Mouse (Mus musculus): ENCODE results near the gene Atp5d. TPM values are rescaled to one million over a fixed set of nuclear protein-coding genes. Genes with fewer than 3 reads are reported as not detected.
A peak's percentile ranks its signal among the peaks of the same experiment; 100 is the strongest.

The Atp5d gene
- polyA plus RNA-seq, 1 experiment from 2014 or later = 391 TPM

DNA sequence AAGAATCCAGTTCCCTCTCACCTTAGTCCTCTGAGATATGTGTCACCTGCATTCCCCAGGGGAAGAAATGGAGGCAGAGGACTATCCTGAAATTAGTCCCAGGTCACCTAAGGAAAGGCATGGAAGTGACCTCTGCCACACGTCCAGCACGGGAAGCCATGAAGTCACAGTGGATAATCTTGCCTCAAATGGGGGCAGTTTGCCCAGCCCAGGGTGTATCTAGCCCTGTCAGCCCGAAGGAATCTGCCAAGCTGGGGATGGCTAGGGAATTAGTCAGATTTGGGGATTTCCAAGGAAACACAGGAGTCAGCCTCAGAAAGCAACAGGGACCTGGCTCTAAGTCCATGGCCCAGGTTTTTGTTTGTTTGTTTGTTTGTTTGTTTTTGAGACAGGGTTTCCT is 34.3 kb upstream of the Atp5d start:
- no peaks in the 10 kb centered on the region for H3K36me3 ChIP-seq
- no peak overlapping the region for H3K4me2 ChIP-seq (replicated peaks)
- no peaks in the 10 kb centered on the region for H3K27me3 ChIP-seq
- peaks cover 26% of the 10 kb centered on the region for H3K4me1 ChIP-seq (replicated peaks)
- no peak overlapping the region for H3K4me3 ChIP-seq (replicated peaks)
- H3K9me3 ChIP-seq = no peaks in the 10 kb centered on the region
- ATAC-seq = no peak
- no peak overlapping the region for H3K27ac ChIP-seq
- WGBS = 87% methylated on average over 3 of the region's 3 CpGs
- no peak overlapping the region for H3K9ac ChIP-seq (replicated peaks)

DNA sequence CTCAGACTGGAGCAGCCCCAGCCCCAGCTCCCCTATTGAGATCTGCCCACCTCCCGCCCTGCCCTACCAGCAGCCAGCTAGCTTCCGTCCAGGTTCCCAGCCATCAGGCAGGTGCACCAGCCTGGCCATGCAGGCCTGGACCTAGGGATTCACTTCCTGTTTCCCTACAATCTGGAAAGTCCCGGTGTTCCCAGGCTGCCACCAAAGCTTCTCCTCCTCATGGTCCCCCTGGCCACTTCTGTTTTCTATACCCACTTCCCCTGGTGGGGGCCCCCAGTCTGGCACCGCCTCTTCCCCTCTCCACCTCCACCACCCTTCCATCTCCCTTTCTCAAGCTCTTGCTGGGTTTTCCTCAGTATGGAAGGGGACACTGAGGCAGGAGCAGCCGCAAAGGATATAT is 33.0 kb upstream of the Atp5d start, which contains the start of gene Sbno2:
Gene Sbno2 (minus strand): TSS at position 112 of the 400 bp plus-strand sequence.
- Histone ChIP-seq H3K36me3 (no peaks in the 10 kb centered on the region), H3K9ac (replicated peaks) (no peak within 1 kb of the TSS), H3K27ac (no peak within 1 kb of the TSS), H3K27me3 (no peaks in the 10 kb centered on the region; the same call in 1 of the 2 replicates), H3K9me3 (no peaks in the 10 kb centered on the region), H3K4me1 (replicated peaks) (peaks cover 22% of the 10 kb centered on the region), H3K4me2 (replicated peaks) (no peak within 1 kb of the TSS), H3K4me3 (replicated peaks) (no peak within 1 kb of the TSS)
- ATAC-seq = no peak
- WGBS = 68% methylated on average over 5 of the region's 5 CpGs

- H3K9ac ChIP-seq (replicated peaks) = no peak overlapping the region
These were observed 32.5 kb upstream of the Atp5d start for GRCm38 (mm10) chr10:80105926-80106325.

DNA sequence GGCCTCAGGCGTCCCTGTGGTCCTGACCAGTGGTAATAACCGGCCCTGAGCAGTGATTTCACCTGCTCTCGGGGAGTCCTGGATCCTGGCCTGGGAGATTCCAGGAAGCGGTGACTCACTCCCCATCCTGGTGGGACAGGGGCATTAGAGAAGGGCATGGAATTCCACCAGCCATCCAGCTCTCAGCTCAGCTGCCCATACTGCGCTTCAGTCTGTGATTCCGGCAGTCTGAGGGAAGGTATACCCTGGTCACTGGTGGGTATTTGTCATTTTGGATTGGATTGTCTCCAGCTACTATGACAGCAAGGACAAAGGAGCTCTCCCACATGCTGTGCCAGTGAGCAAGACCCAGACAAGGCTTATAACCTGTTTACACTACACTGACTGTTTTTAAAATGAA is 30.8 kb upstream of the Atp5d start:
- Histone ChIP-seq H3K27ac (no peak overlapping the region), H3K4me3 (replicated peaks) (no peak overlapping the region), H3K4me2 (replicated peaks) (no peak overlapping the region), H3K9me3 (no peaks in the 10 kb centered on the region), H3K36me3 (no peaks in the 10 kb centered on the region), H3K4me1 (replicated peaks) (peaks cover 5% of the 10 kb centered on the region; the same call in 1 of the 2 replicates), H3K9ac (replicated peaks) (no peak overlapping the region; the same call in 1 of the 2 replicates), H3K27me3 (no peaks in the 10 kb centered on the region; the same call in 1 of the 2 replicates)
- 61% methylated on average over 6 of the region's 6 CpGs for WGBS
- no peak for ATAC-seq

More at GRCm38 (mm10) chr10:80105926-80106325, 32.5 kb upstream of the Atp5d start:
- Histone ChIP-seq H3K4me1 (replicated peaks) (peaks cover 17% of the 10 kb centered on the region), H3K27me3 (no peaks in the 10 kb centered on the region; the same call in 1 of the 2 replicates), H3K27ac (no peak overlapping the region), H3K4me2 (replicated peaks) (no peak overlapping the region), H3K4me3 (replicated peaks) (no peak overlapping the region), H3K9me3 (no peaks in the 10 kb centered on the region), H3K36me3 (no peaks in the 10 kb centered on the region)
- no peak for ATAC-seq
- WGBS = 67% methylated on average over 5 of the region's 5 CpGs

GRCm38 (mm10) chr10:80114341-80115284 is 23.8 kb upstream of the Atp5d start:
- 3% methylated on average over 27 of the region's 27 CpGs for WGBS
- peaks cover 11% of the 10 kb centered on the region for H3K36me3 ChIP-seq
- no peaks in the 10 kb centered on the region; the same call in 1 of the 2 replicates for H3K27me3 ChIP-seq
- H3K4me3 ChIP-seq (replicated peaks) = peak overlapping the region; percentile 91
- H3K9me3 ChIP-seq = no peaks in the 10 kb centered on the region
- peak overlapping the region; percentile 51 for H3K27ac ChIP-seq
- ATAC-seq = peak; percentile 46
- peaks cover 35% of the 10 kb centered on the region for H3K4me1 ChIP-seq (replicated peaks)
- H3K4me2 ChIP-seq (replicated peaks) = peak overlapping the region; percentile 55
- H3K9ac ChIP-seq (replicated peaks) = no peak overlapping the region

- Histone ChIP-seq H3K9ac (replicated peaks) (peak within 1 kb of the TSS; percentile 89), H3K27ac (peak within 1 kb of the TSS; percentile 79), H3K9me3 (no peaks in the 10 kb centered on the region), H3K27me3 (no peaks in the 10 kb centered on the region; the same call in 1 of the 2 replicates), H3K4me3 (replicated peaks) (peak within 1 kb of the TSS; percentile 91), H3K36me3 (peaks cover 19% of the 10 kb centered on the region), H3K4me1 (replicated peaks) (peaks cover 43% of the 10 kb centered on the region), H3K4me2 (replicated peaks) (peak within 1 kb of the TSS; percentile 73)
- peak; percentile 98 for ATAC-seq
- WGBS = under 1% methylated on average over 70 of the region's 70 CpGs
These were observed 23.0 kb upstream of the Atp5d start, which contains the start of gene Stk11 for GRCm38 (mm10) chr10:80115290-80115943. TSS of gene Stk11 (plus strand) at chr10:80115803.

DNA sequence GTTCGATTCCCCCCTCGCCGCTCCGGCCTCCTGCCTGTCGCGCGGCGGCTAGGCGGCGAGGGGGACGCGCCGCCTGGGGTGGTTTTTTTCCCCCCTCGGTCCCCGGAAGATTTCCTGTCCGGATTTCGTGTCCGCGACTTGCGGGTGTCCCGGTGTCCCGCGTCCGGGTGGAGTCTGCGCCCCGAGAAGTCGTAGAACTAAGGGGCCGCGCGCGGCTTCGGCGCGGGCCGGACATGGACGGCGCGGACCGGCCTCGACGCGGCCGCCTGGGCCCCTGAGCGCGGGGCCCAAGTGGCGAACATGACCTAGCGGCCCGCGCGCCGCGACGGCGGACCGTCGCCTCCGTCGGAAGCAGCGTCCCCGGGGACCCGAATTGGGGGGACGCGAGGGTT is 22.5 kb upstream of the Atp5d start:
- no peak for ATAC-seq
- H3K4me3 ChIP-seq (replicated peaks) = peak overlapping the region; percentile 91
- peaks cover 23% of the 10 kb centered on the region for H3K36me3 ChIP-seq
- H3K4me2 ChIP-seq (replicated peaks) = peak overlapping the region; percentile 73
- H3K4me1 ChIP-seq (replicated peaks) = peaks cover 44% of the 10 kb centered on the region
- H3K27ac ChIP-seq = peak overlapping the region; percentile 79
- no peaks in the 10 kb centered on the region for H3K9me3 ChIP-seq
- H3K27me3 ChIP-seq = no peaks in the 10 kb centered on the region
- peak overlapping the region; percentile 89 for H3K9ac ChIP-seq (replicated peaks)
- under 1% methylated on average over 63 of the region's 63 CpGs for WGBS

DNA sequence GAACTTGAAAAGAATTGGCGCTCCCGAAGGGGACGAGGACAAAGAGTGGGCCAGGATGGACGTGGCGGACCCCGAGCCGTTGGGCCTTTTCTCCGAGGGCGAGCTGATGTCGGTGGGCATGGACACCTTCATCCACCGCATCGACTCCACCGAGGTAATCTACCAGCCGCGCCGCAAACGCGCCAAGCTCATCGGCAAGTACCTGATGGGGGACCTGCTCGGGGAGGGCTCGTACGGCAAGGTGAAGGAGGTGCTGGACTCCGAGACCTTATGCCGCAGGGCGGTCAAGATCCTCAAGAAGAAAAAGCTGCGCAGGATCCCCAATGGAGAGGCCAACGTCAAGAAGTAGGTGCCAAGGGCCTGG is 21.9 kb upstream of the Atp5d start:
- Histone ChIP-seq H3K36me3 (peaks cover 28% of the 10 kb centered on the region), H3K27me3 (no peaks in the 10 kb centered on the region), H3K4me3 (replicated peaks) (peak overlapping the region; percentile 91), H3K4me2 (replicated peaks) (peak overlapping the region; percentile 73), H3K27ac (0 out of 2 replicates have a peak overlapping the region, but pooled peaks have one; percentile 26), H3K9me3 (no peaks in the 10 kb centered on the region), H3K4me1 (replicated peaks) (peaks cover 44% of the 10 kb centered on the region), H3K9ac (replicated peaks) (peak overlapping the region; percentile 89)
- under 1% methylated on average over 27 of the region's 27 CpGs for WGBS
- ATAC-seq = no peak

GRCm38 (mm10) chr10:80116927-80117691 is 21.3 kb upstream of the Atp5d start:
- no peaks in the 10 kb centered on the region for H3K9me3 ChIP-seq
- ATAC-seq = no peak
- H3K4me1 ChIP-seq (replicated peaks) = peaks cover 44% of the 10 kb centered on the region
- H3K9ac ChIP-seq (replicated peaks) = peak overlapping the region; percentile 89
- H3K4me3 ChIP-seq (replicated peaks) = peak overlapping the region; percentile 91
- 7% methylated on average over 30 of the region's 30 CpGs for WGBS
- peaks cover 33% of the 10 kb centered on the region for H3K36me3 ChIP-seq
- H3K4me2 ChIP-seq (replicated peaks) = peak overlapping the region; percentile 73
- peak overlapping the region; percentile 9; the same call in 1 of the 2 replicates for H3K27ac ChIP-seq
- H3K27me3 ChIP-seq = no peaks in the 10 kb centered on the region

GRCm38 (mm10) chr10:80117736-80118135 is 20.7 kb upstream of the Atp5d start:
- Histone ChIP-seq H3K4me2 (replicated peaks) (peak overlapping the region; percentile 73), H3K27ac (peak overlapping the region; percentile 19; the same call in 1 of the 2 replicates), H3K36me3 (peaks cover 35% of the 10 kb centered on the region), H3K27me3 (no peaks in the 10 kb centered on the region), H3K9me3 (no peaks in the 10 kb centered on the region), H3K4me1 (replicated peaks) (peaks cover 44% of the 10 kb centered on the region), H3K9ac (replicated peaks) (peak overlapping the region; percentile 89), H3K4me3 (replicated peaks) (peak overlapping the region; percentile 91)
- WGBS = 69% methylated on average over 1 of the region's 1 CpGs
- ATAC-seq = no peak

- no peak for ATAC-seq
- H3K27ac ChIP-seq = peak overlapping the region; percentile 19
- H3K4me2 ChIP-seq (replicated peaks) = peak overlapping the region; percentile 73
- H3K9ac ChIP-seq (replicated peaks) = peak overlapping the region; percentile 89
- peak overlapping the region; percentile 91 for H3K4me3 ChIP-seq (replicated peaks)
- H3K4me1 ChIP-seq (replicated peaks) = peaks cover 44% of the 10 kb centered on the region
- H3K9me3 ChIP-seq = no peaks in the 10 kb centered on the region
- H3K27me3 ChIP-seq = no peaks in the 10 kb centered on the region
- H3K36me3 ChIP-seq = peaks cover 35% of the 10 kb centered on the region
- 54% methylated on average over 6 of the region's 6 CpGs for WGBS
These were observed 19.9 kb upstream of the Atp5d start for GRCm38 (mm10) chr10:80118552-80118951.
